Mouse (Mus musculus): ENCODE results near the gene Flot1. TPM values are rescaled to one million over a fixed set of nuclear protein-coding genes. Genes with fewer than 3 reads are reported as not detected.

The Flot1 gene
- polyA plus RNA-seq (2015; fragmentation: Nextera tagmentation; extraction: Ambion mirVana) = 57.0 and 57.7 TPM in 2 replicates

- H3K9ac ChIP-seq = peak within 1 kb of the TSS; percentile 75
- peak within 1 kb of the TSS; percentile 87 for H3K27ac ChIP-seq
- peaks cover 11% of the 10 kb centered on the region; the same call in 1 of the 2 replicates for H3K27me3 ChIP-seq
- H3K4me2 ChIP-seq = peak within 1 kb of the TSS; percentile 96
- ATAC-seq = peak; percentile 89
- peaks cover 35% of the 10 kb centered on the region for H3K4me1 ChIP-seq
- H3K36me3 ChIP-seq (ENCODE audit: poor library complexity, severe bottlenecking) = peaks cover 32% of the 10 kb centered on the region
- under 1% methylated on average over 45 of the region's 47 CpGs for WGBS
- H3K4me3 ChIP-seq = peak within 1 kb of the TSS; percentile 64
- H3K9me3 ChIP-seq (replicated peaks) = no peaks in the 10 kb centered on the region
Observed at GRCm38 (mm10) chr17:35822964-35823937, at the start of gene Flot1. Gene Flot1, plus strand, starts transcription at chr17:35823230.

DNA sequence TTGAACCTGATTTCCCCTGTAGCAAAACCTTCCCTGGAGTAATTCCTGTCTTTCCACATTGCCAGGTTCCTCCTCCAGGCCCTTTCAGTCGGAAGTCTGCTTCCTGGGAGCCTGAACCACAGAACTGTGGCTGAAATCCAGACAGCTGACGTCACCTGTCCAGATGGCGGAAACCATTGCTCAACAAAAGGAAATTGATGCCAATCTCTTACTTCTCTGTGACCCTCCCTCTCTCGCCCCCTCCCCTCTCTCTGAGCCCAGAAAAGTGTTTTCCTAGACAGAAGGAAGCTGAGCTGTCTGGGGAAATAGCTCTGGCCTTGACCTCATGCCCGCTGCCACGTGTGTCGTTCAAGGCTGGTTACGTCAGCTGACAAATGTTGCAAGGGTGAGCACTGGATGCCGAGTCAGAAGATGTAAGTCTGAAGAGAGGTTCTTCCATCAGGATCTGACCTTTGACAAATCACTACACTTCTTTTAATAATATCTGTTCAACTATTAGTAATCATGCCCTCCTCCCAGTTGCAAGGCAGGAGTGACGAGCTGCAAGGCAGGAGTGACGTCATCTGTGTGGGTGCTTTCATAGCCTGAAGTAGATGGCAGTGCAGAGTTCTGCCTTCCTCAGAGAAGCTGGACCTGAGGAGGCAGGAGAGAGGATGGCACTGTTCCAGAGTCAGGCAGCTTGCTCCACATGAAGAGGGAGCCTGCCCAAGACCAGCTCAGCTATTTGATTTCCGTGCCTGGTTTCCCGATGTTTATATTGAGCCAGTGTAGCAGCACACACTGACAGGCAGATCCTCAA lies 46.0 kb upstream of the Flot1 start:
- H3K4me3 ChIP-seq = no peak overlapping the region
- H3K27me3 ChIP-seq = no peaks in the 10 kb centered on the region
- 55% methylated on average over 13 of the region's 13 CpGs for WGBS
- H3K36me3 ChIP-seq (ENCODE audit: poor library complexity, severe bottlenecking) = no peaks in the 10 kb centered on the region
- peak overlapping the region; percentile 51 for H3K27ac ChIP-seq
- no peak overlapping the region for H3K9ac ChIP-seq
- no peaks in the 10 kb centered on the region for H3K9me3 ChIP-seq (replicated peaks)
- peaks cover 11% of the 10 kb centered on the region for H3K4me1 ChIP-seq
- H3K4me2 ChIP-seq = no peak overlapping the region
- ATAC-seq = peak; percentile 58

- Histone ChIP-seq H3K9me3 (replicated peaks) (no peaks in the 10 kb centered on the region), H3K36me3 (ENCODE audit: poor library complexity, severe bottlenecking) (no peaks in the 10 kb centered on the region), H3K9ac (no peak overlapping the region), H3K4me2 (no peak overlapping the region), H3K27ac (no peak overlapping the region), H3K4me1 (peaks cover 11% of the 10 kb centered on the region), H3K4me3 (no peak overlapping the region), H3K27me3 (no peaks in the 10 kb centered on the region)
- ATAC-seq = no peak
- 72% methylated on average over 6 of the region's 6 CpGs for WGBS
Observed at GRCm38 (mm10) chr17:35778965-35779364, 44.1 kb upstream of the Flot1 start.

DNA sequence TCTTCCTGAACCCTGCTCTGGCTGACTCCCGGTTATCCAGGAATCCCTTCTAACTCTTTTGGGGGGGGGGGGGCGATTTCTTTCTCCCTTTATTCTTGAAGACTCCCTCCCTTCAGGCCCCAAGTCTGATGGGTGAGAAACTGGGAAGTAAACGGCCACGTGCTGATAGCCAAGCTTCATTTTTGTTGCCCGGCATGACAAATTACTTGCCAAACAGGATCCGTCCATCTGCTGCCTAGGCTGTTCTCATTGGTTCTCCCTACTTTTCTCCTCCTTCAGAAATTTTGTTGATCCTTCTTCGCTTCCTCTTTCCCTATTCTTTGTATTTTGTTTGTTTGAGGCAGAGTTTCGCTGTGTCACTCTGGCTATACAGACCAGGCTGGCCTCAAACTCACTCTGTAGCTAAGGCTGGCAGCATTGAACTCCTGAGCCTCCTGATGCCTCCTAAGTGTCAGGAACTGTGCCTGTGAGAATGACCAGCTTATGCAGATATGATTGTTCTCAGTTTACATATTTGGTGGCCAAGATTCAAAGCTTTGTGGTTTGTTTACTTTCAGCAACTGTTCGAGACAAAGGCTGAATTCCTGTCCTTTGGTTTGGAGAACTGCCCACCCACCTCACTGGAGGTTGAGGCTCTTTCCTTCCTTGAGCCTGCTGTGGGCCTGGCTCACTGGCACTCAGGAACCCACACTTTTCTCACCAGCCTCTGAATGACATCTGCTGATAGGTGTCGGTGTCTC lies 43.4 kb upstream of the Flot1 start:
- WGBS = 68% methylated on average over 10 of the region's 10 CpGs
- H3K9me3 ChIP-seq (replicated peaks) = no peaks in the 10 kb centered on the region
- no peak overlapping the region for H3K4me3 ChIP-seq
- H3K36me3 ChIP-seq (ENCODE audit: poor library complexity, severe bottlenecking) = no peaks in the 10 kb centered on the region
- H3K4me2 ChIP-seq = no peak overlapping the region
- no peak overlapping the region for H3K27ac ChIP-seq
- ATAC-seq = no peak
- no peaks in the 10 kb centered on the region for H3K27me3 ChIP-seq
- peaks cover 11% of the 10 kb centered on the region for H3K4me1 ChIP-seq
- no peak overlapping the region for H3K9ac ChIP-seq

- Histone ChIP-seq H3K4me3 (no peak overlapping the region), H3K36me3 (ENCODE audit: poor library complexity, severe bottlenecking) (no peaks in the 10 kb centered on the region), H3K4me1 (peaks cover 11% of the 10 kb centered on the region), H3K27me3 (no peaks in the 10 kb centered on the region), H3K9ac (no peak overlapping the region), H3K4me2 (no peak overlapping the region), H3K27ac (no peak overlapping the region), H3K9me3 (replicated peaks) (no peaks in the 10 kb centered on the region)
- 90% methylated on average over 7 of the region's 7 CpGs for WGBS
- no peak for ATAC-seq
Observed at GRCm38 (mm10) chr17:35780362-35780761, 42.7 kb upstream of the Flot1 start.

- Histone ChIP-seq H3K9ac (no peak overlapping the region), H3K27ac (no peak overlapping the region), H3K27me3 (no peaks in the 10 kb centered on the region), H3K4me2 (no peak overlapping the region), H3K9me3 (replicated peaks) (no peaks in the 10 kb centered on the region), H3K36me3 (ENCODE audit: poor library complexity, severe bottlenecking) (no peaks in the 10 kb centered on the region), H3K4me3 (no peak overlapping the region), H3K4me1 (peaks cover 2% of the 10 kb centered on the region; the same call in 1 of the 2 replicates)
- 61% methylated on average over 2 of the region's 2 CpGs for WGBS
- no peak for ATAC-seq
Observed at GRCm38 (mm10) chr17:35782398-35782797, 40.6 kb upstream of the Flot1 start.

DNA sequence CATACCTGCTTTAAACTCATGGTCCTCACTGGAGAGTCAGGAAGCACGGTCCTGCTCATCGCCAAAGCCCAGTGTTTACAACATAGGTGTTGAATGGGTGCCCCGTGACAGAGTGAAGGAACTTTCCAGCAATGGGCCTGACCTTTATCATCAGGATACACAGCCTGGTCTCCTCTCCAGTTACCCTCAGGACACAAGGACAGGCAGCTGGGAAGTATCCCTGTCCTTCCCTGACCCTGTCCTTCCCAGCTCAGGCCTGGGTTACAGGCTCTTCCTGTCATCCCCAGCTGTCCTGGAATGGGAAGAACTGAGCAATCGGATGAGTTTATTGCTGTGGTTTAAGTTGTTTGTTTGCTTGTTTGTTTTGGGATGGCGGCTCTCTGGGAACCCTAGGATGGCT lies 40.1 kb upstream of the Flot1 start:
- WGBS = 89% methylated on average over 5 of the region's 5 CpGs
- no peaks in the 10 kb centered on the region for H3K27me3 ChIP-seq
- ATAC-seq = no peak
- H3K27ac ChIP-seq = no peak overlapping the region
- no peaks in the 10 kb centered on the region for H3K36me3 ChIP-seq (ENCODE audit: poor library complexity, severe bottlenecking)
- no peak overlapping the region for H3K9ac ChIP-seq
- no peak overlapping the region for H3K4me3 ChIP-seq
- H3K4me1 ChIP-seq = no peaks in the 10 kb centered on the region
- no peak overlapping the region for H3K4me2 ChIP-seq
- H3K9me3 ChIP-seq (replicated peaks) = no peaks in the 10 kb centered on the region

DNA sequence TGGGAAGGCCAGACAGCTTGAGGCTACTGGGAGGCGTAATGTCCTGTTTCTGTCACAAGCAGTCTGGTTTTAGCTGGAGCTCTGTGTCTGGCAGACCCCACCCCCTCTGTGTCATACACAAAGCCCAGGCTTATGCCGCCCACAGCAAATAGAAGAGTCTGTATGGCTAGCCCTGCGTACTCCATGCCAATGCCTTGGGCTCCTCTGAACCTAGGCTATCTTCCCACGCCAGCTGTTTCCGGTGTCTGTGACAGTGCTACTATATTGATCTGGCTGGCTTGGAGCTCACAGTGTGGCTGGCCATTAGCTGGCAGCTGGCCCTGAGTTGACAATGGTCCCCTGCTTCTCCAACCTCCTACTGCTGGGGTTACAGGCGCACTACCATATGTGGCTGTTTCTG lies 39.1 kb upstream of the Flot1 start:
- no peak overlapping the region for H3K27ac ChIP-seq
- WGBS = 82% methylated on average over 6 of the region's 6 CpGs
- ATAC-seq = no peak
- H3K4me3 ChIP-seq = no peak overlapping the region
- H3K36me3 ChIP-seq (ENCODE audit: poor library complexity, severe bottlenecking) = no peaks in the 10 kb centered on the region
- H3K9me3 ChIP-seq (replicated peaks) = no peaks in the 10 kb centered on the region
- H3K4me2 ChIP-seq = no peak overlapping the region
- no peaks in the 10 kb centered on the region for H3K4me1 ChIP-seq
- no peaks in the 10 kb centered on the region for H3K27me3 ChIP-seq
- H3K9ac ChIP-seq = no peak overlapping the region

DNA sequence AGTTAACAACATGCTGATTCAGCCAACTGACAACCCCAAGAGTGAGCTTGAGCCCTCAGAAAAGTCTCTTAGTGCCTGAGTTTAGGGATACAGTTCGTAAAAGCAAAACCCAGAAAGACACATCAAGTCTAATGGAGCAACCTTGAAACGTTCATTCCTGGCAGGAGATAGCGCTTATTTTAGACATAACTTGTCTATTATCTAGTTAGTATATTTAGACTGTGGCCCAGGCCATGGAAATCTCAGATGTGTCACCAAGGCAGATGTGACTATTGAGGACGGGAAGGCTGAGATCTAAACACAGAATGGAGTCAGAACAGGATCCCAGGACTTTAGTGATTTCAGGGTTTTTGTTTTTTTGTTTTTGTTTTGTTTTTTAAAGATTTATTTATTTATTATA lies 37.9 kb upstream of the Flot1 start:
- whole genome bisulfite sequencing = 92% methylated on average over 4 of the region's 4 CpGs
- no peaks in the 10 kb centered on the region for H3K4me1 ChIP-seq
- H3K4me2 ChIP-seq = no peak overlapping the region
- no peaks in the 10 kb centered on the region for H3K36me3 ChIP-seq (ENCODE audit: poor library complexity, severe bottlenecking)
- no peaks in the 10 kb centered on the region for H3K9me3 ChIP-seq (replicated peaks)
- ATAC-seq = no peak
- no peak overlapping the region for H3K27ac ChIP-seq
- H3K27me3 ChIP-seq = no peaks in the 10 kb centered on the region
- H3K4me3 ChIP-seq = no peak overlapping the region
- no peak overlapping the region for H3K9ac ChIP-seq

DNA sequence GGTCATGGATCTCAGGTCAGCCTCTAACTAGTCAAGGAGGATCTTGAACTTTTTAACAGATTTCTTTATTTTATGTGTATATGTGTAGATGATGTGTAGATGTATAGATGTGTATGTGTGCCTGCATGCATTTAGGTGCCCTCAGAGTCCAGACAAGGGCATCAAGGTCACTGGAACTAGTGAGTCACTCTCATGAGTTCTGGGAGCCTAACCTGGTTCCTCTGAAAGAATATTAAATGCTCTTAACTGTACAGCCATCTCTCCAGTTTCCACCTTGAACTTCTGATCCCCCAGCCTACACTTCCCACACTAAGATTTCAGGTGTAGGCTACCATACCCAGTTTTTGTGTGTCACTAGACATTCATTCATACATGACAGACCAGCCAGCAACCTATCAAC lies 35.5 kb upstream of the Flot1 start:
- no peak overlapping the region for H3K4me2 ChIP-seq
- no peaks in the 10 kb centered on the region for H3K27me3 ChIP-seq
- H3K4me3 ChIP-seq = no peak overlapping the region
- no peaks in the 10 kb centered on the region for H3K9me3 ChIP-seq (replicated peaks)
- H3K27ac ChIP-seq = no peak overlapping the region
- no peaks in the 10 kb centered on the region for H3K4me1 ChIP-seq
- H3K36me3 ChIP-seq (ENCODE audit: poor library complexity, severe bottlenecking) = no peaks in the 10 kb centered on the region
- H3K9ac ChIP-seq = no peak overlapping the region
- ATAC-seq = no peak

GRCm38 (mm10) chr17:35788025-35788424 lies 35.0 kb upstream of the Flot1 start:
- H3K4me3 ChIP-seq = no peak overlapping the region
- H3K9me3 ChIP-seq (replicated peaks) = no peaks in the 10 kb centered on the region
- no peaks in the 10 kb centered on the region for H3K4me1 ChIP-seq
- no peak overlapping the region for H3K27ac ChIP-seq
- no peak overlapping the region for H3K4me2 ChIP-seq
- WGBS = 79% methylated on average over 3 of the region's 3 CpGs
- H3K27me3 ChIP-seq = no peaks in the 10 kb centered on the region
- H3K9ac ChIP-seq = no peak overlapping the region
- no peaks in the 10 kb centered on the region for H3K36me3 ChIP-seq (ENCODE audit: poor library complexity, severe bottlenecking)
- no peak for ATAC-seq

- ATAC-seq = no peak
- WGBS = 83% methylated on average over 4 of the region's 4 CpGs
- no peak overlapping the region for H3K27ac ChIP-seq
- no peak overlapping the region for H3K4me3 ChIP-seq
- H3K4me1 ChIP-seq = no peaks in the 10 kb centered on the region
- H3K9ac ChIP-seq = no peak overlapping the region
- no peaks in the 10 kb centered on the region for H3K9me3 ChIP-seq (replicated peaks)
- H3K27me3 ChIP-seq = no peaks in the 10 kb centered on the region
- H3K36me3 ChIP-seq (ENCODE audit: poor library complexity, severe bottlenecking) = no peaks in the 10 kb centered on the region
- H3K4me2 ChIP-seq = no peak overlapping the region
Observed at GRCm38 (mm10) chr17:35790933-35791332, 32.1 kb upstream of the Flot1 start.

Data from forebrain, embryonic 13.5 days (tissue).